Mouse (Mus musculus) B cell, adult 62 days (primary cell): ENCODE results near the gene Smtn. TPM values are rescaled to one million over a fixed set of nuclear protein-coding genes. Genes with fewer than 3 reads are reported as not detected.

Source experiments
- total RNA-seq: library from RNA; stranded (reverse); gene quantifications from 4 replicates; pipeline ENCODE4 v1.2.4, GENCODE M21; 2023

Smtn gene
- total RNA-seq, result 1.0 to 3.2 TPM (median 2.3 TPM) in 4 replicates

DNA sequence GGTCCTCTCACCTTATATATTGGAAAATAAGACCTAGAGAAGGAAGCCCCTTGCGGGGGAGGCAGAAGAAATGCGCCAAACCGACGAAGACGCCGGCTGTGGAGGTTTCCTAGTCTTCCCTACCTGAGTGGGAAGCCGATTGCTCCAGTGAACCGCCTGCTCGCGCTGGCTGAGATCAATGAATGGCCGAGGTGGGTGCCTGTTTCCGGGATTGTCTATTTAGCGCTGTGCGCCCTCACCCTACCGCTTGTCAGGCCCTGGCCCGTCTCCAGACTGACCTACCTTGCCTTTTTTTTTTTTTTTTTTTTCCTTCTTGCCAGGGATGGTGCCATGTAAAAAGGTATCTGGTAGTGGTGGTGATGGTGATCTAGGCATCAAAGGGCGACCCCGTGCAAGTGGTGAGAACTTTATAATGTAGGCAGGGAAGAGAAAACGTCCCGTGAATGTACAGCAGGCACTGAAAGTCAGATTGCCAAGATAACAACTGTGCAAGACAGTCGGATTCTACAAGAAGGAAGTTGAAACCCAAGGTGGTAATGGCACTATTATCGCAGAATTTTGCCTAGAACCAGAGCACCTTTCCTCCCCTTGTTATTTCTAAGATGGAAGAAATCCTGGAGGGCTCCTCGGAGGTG lies at the start of gene Smtn:
Gene Smtn (minus strand): TSS at position 162 of the 635 bp plus-strand sequence.

DNA sequence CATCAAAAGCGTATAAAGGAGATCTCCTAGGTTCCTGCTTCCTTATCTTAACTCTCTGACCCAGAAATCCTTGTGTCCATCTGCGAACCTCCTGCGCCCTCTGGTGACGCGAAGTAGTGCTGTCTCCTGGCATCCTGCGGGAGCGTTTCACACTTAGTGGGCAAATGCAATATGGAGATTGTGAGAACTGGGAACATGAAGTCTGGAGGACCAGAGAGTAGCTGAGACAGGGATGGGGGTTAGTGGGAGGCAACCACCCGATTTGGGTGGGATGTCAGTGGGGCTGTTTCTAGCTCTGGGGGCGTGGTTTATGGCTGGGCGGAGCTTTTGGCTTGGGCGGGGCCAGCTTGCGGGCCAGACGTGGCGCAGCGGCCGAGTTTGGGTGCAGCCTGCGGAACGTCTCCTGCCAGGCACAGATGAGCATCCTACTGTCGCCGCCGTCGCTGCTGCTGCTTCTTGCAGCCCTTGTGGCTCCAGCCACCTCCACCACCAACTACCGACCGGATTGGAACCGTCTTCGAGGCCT lies 25.8 kb downstream of the Smtn start, which contains the start of gene Selenom:
Gene Selenom (plus strand): TSS at position 156 of the 526 bp plus-strand sequence.

DNA sequence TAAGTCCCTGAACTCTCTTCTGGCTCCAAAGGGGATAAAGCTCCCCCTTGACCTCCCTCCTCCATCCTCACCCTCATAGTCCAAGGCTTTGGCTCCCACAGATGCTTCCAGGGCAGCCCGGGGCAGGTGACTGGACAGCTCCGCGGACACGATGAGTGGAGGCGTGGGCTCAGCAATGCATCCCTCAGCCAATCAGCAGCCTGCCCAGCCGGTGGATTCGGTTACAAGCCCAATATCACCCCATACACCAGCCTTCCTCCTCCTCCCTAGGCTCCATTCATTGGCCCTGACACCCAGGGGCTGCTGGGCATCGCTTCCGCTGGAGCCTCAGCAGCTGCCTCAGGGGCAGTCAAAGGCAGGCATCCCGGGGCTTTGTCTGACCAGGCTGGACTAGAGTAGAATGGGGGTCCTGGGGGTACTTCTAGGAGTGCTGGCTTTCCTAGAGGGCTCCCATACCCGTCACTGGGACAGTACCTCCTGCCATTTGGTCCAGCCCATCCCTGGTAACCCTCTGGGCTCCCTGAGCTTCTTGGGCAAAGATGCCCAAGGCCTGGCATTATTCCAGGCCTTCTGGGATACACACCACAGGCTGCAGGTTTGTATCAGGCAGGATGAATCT lies 52.4 kb downstream of the Smtn start, which contains the start of gene Pla2g3:
Gene Pla2g3 (plus strand): TSS at position 333 of the 619 bp plus-strand sequence.

Other genes with a start within 250 kb of the Smtn start
- 255 to 281 TPM (median 262 TPM) in 4 replicates for gene Pik3ip1, start 210.2 kb downstream of the Smtn start, total RNA-seq
- gene Limk2, start 131.4 kb downstream of the Smtn start, total RNA-seq, result 76.5 to 81.8 TPM (median 80.0 TPM) in 4 replicates
- gene Rnf185, start 88.2 kb downstream of the Smtn start, total RNA-seq, result 21.5 to 26.9 TPM (median 23.4 TPM) in 4 replicates
- gene Pla2g3, start 52.3 kb downstream of the Smtn start, total RNA-seq, result not detected in 4 replicates
- gene Inpp5j, start 35.8 kb downstream of the Smtn start, total RNA-seq, result not detected in 4 replicates
- 0.66 to 1.8 TPM (median 1.2 TPM) in 4 replicates for gene Selenom, start 25.9 kb downstream of the Smtn start, total RNA-seq
- 62.7 to 80.1 TPM (median 63.5 TPM) in 4 replicates for gene Morc2a, start 108.6 kb upstream of the Smtn start, total RNA-seq